Mouse (Mus musculus): ENCODE data around the gene Macrod2.

Gene Macrod2

GRCm38 (mm10) chr2:140913679-140914412 lies 518.7 kb downstream of the Macrod2 start:
- DNase-seq = no peak

DNA sequence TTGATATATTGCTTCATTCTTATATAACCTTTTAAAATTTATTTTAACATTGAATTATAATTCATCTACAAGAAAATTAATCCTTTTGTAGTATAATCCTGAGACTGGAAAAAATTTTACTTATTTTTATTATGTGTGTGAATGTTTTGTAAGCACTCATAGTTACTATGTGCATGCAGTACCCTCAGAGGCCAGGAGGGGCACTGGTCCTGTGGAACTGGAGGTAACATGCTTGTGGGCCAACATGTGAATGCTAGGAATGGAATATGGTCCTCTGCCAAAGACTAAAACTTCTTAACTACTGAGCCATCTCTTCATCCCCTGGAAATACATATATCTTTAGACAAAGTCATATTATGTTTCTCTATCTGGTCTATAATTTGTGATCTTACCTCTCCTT lies 531.8 kb downstream of the Macrod2 start:
- no peak for DNase-seq

GRCm38 (mm10) chr2:140934483-140934882 lies 539.4 kb downstream of the Macrod2 start:
- DNase-seq = no peak

GRCm38 (mm10) chr2:140949461-140949860 lies 554.4 kb downstream of the Macrod2 start:
- DNase-seq = no peak

DNA sequence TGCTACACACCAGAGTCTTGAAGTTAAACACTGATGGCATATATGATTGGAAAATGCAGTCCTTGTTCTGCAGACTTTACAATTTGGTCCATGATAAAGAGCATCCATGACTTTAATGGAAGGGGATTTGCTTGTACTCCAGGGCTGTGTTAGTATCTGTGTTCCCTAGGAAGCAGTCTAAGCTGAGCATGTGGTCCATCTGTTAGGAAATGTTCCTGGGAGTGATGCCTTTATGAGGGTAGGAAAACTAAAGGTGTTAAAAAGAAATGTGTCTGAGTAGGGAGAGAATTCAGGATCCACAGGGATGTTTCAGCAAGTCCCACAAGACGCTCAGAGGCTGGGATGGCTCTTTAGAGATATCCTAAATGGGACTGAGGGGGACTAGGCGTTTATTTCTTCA lies 564.1 kb downstream of the Macrod2 start:
- no peak for DNase-seq

DNA sequence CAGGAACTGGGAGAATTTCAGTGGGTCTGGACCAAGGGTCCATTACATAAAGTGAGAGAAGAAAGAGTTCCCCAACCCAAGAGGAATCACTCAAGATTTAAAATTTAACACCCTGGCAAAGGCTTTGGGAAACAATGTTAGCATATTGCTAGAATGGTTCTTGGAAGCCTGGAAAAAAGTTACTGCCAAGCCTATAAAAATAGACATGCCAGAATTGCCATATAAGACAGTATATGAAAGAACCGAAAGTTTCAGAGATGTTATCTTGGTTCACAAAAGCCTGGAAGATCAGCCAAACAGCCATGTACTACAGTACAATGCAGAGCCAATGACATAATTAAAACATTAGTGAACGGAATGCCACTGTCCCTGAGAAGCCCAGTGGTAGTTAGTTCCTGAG lies 575.1 kb downstream of the Macrod2 start:
- no peak for DNase-seq

DNA sequence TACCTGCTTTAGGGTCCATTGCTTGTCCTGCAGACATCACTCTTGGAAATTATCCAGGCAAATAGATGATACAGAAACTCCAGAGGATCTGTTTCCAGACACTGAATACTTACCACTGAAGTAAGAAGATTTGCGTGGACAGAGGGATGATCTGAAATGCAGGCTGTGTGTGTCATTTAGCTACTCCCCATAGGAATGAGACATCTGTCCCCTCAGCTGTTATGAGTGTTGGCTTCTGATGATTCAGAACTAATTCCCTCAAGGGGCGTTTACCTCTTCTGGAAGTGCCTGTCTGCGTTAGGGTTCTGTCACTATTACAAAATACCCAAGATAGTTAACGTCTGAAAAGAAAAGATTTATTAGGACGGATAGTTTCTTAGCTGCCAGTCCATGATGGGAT lies 576.7 kb downstream of the Macrod2 start:
- DNase-seq = no peak

GRCm38 (mm10) chr2:140985670-140986372 lies 590.7 kb downstream of the Macrod2 start:
- no peak for DNase-seq

DNA sequence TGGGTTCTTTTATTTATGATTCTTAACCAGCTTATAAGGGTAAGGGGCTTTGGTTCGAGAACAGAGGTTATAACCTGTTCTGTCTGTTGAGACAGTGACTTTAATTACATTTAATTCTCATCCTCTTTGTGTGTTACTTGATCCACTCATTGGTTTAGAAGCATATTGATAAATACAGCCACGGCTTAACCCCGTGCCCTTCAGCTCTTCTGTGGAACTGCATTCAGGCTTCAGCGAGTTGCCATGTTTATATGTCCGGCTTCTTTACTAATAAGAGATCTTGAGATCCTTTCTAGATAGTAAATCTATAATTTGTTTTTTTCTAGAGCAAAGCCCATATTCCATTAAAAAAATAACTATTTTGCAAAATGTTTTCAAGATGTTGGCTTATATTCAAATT lies 608.7 kb downstream of the Macrod2 start:
- DNase-seq = no peak

GRCm38 (mm10) chr2:141004326-141004725 lies 609.2 kb downstream of the Macrod2 start:
- no peak for DNase-seq

DNA sequence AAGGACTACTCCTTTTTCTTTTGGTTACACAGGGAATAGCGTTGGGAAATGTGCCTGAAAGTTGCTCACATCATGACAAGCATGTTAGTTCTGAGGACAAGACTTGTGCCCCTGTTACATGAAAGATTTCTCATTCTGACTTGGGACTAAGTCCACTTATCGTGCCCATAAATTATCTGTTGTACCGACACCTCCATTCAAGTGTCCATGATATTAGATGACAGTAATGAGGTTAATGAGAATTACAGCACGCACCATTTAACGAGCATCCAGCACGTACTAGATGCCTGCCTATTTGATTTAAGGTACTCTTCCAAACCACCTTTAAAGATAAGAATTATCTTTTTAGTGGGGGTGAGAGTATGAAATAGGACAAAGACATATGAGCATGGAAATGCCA lies 610.5 kb downstream of the Macrod2 start:
- no peak for DNase-seq

- DNase-seq = no peak
Measured at GRCm38 (mm10) chr2:141007725-141008124, 612.6 kb downstream of the Macrod2 start.

GRCm38 (mm10) chr2:141008458-141008857 lies 613.3 kb downstream of the Macrod2 start:
- DNase-seq = no peak

GRCm38 (mm10) chr2:141013443-141014165 lies 618.5 kb downstream of the Macrod2 start:
- no peak for DNase-seq

- no peak for DNase-seq
Measured at GRCm38 (mm10) chr2:141022971-141023370, 627.9 kb downstream of the Macrod2 start.

- DNase-seq = no peak
Measured at GRCm38 (mm10) chr2:141023916-141024315, 628.8 kb downstream of the Macrod2 start.

GRCm38 (mm10) chr2:141024316-141025043 lies 629.4 kb downstream of the Macrod2 start:
- no peak for DNase-seq

GRCm38 (mm10) chr2:141056685-141057454 lies 661.8 kb downstream of the Macrod2 start:
- DNase-seq = no peak

- no peak for DNase-seq
Measured at GRCm38 (mm10) chr2:141057455-141057833, 662.3 kb downstream of the Macrod2 start.

DNA sequence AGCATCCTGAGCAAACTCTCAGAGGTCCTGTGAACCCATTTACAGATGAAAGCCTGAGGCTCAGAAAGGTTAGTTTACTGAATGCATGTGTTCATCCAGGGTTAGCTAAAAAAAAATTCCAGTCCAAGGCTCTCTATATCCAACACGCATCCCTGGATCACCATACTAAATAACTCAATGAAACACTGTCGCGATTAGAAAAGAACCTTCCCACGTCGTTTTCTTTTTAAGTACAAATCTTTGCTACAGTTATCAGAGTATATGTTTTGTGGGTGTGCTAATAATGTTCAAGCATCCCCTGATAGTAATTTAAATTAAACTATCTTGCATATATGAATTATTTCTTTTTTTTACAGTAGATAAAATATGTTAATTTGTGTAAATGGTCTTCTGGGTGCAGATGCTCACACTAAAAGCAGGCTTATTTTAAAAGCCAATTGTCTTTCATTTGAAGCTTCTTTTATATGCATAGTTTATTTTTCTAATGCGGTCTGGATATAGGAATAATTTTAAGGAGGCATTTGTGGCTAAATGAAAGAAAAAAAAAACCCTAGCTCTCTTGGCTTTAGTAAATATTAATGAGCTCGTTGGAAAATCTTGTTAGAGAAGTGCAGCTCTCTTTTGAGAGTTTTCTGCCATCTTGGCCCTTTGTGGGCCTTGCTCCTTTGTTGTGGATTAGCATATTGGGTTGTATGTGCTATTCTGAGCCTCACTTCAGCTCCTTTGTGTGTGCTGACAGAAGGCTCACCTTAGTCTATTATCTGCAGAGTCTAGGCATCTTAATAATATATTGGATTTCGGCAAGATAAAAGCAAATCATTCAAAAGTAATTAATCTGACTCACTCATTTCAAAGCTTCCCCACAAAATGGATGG lies 679.1 kb downstream of the Macrod2 start:
- DNase-seq = no peak

GRCm38 (mm10) chr2:141078221-141078620 lies 683.1 kb downstream of the Macrod2 start:
- DNase-seq = no peak

All from B cell, adult 2 months (primary cell).